Mouse (Mus musculus) left cerebral cortex, adult 9 months (tissue): ENCODE measurements around the gene Ankrd61.

Source experiments
- DNase-seq, 2 experiments: peaks; one replicate each; pipeline ENCODE4 v3.0.0; 2022; ENCODE audit warnings: low spot score in 2 of 2

Ankrd61 gene

DNA sequence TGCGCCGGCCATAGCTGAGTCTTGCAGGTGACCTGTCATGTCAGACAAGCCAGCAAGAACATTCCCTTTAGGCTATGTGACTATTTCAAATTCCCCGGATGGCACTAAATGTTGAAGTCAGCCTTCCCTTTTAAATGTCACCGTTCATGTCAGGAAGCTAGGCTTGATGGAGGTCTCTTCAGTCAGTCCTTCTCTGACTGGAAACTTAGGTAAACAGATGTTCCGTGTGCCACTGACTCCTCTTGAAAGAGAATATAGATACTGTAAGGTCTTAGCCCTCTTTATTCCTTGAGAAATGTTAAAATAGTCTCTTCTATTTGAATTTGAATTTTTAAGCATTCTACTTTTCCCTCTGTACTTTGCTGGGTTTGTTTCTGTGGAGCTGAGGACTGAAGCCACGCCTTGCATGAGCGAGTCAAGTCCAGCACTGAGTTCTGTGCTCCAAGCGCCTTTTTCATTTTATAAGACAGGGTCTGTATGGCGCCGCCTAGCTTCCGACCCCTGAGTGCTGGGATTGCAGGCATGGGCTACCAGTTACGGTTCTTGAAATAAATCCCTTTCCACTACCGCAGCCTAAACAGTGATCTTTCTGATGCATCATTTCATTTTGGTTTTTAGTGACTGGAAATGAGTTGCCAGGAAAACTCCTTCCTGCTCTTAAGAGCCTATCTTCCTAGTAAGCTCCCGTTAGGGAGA is at the start of gene Ankrd61:
Ankrd61 (minus strand) TSS at position 51 of the 696 bp plus-strand sequence.
- DNase-seq, result no peak

GRCm38 (mm10) chr5:143943231-143944125 is 46.0 kb upstream of the Ankrd61 start:
- DNase-seq, result peak; percentile 74 to 91

DNA sequence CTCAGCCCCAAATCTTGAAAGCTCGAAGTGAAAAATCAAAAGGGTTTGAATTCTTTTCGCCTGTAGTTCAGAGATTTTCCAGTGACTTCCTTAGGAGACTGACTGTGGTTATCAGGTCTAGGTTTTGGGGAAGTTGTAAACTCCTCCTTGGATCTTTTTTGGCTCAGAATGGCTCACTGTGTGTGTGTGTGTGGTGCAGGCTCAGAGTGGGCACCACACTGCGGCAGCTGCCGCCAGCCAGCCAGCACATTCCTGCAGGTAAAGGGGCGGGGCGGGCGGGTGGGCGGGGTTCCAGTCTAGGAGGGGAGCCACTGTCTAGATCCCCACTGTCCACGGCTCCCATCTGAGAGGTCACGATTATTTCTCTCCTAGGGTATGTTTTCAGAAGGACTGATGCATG is 44.1 kb upstream of the Ankrd61 start:
- no peak for DNase-seq

GRCm38 (mm10) chr5:143936156-143936555 is 38.7 kb upstream of the Ankrd61 start:
- DNase-seq, result no peak

DNA sequence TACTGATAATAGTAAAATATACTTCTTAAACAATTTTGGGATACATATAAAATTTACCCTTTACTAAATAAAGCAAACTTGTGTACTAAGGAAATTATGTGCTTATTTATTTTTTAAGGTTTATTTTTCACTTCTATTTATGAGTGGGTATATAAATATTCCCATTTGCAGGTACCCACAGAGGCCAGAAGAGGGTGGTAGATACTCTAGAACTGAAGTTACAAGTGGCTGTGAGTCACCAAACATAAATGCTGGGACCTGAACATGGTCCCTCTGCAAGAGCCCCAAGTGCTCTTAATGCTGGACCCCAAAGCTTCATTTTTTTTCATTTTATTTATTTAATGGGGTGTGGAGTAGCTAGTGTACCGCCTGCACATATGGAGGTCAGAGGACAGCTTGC is 36.4 kb upstream of the Ankrd61 start:
- DNase-seq, result no peak

- DNase-seq, result no peak
Observed at GRCm38 (mm10) chr5:143933414-143933813, 35.9 kb upstream of the Ankrd61 start.

- no peak for DNase-seq
Observed at GRCm38 (mm10) chr5:143932831-143933230, 35.3 kb upstream of the Ankrd61 start, which contains the start of gene Rsph10b. Rsph10b (plus strand) TSS chr5:143933035.

DNA sequence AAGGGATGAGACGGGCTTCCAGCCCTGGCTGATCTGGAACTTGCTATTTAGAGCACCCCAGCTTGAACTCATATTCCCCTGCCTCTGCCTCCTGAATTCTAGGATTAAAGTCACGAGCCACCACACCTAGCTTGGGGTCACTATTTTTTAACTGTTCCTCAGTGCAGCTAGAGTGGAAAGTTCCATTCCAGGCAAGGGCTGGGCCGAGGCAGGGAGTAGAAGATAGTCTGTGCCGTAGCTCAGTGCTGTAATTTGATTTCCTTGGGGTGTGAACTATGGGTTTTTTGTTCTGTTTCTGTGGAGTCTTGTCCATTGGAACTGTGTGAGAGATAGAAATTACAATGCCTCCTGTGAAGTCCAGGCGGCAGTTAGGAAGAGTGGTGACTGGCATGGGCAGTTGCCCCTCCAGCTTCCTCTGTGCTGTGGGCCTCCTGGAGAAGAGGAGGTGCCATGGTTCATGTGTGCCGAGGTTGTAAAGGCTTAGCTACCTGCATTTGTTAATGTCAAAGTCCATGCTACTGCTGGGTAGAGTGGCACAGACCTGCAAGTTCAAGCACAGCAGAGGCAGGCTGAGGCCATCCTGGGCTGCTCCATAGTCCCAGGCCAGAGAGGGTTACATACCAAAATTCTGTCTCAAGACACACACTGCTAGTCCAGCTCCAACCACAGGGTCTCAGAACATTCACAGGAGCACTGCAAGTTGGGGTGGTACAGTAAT is 34.5 kb upstream of the Ankrd61 start:
- no peak for DNase-seq

DNA sequence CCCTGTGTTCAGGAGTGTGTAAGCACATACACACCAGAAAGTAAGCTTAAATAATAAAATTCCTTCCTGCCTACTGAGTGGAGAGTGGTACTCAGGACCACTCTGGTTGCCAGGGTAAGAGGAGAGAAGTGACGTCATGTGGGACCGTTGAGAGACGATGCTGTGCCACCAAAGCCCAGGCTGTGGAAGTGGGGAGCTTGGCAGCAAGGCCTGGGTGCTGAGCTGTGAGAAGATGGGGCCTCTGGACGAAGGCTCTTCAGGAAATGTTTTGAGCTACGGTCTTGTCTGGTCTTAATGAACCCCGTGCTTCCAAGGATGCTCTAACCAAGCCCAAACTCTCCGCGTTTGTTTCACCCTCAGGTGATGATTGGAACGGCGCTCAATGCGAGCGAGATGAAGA is 33.2 kb upstream of the Ankrd61 start:
- no peak for DNase-seq

DNA sequence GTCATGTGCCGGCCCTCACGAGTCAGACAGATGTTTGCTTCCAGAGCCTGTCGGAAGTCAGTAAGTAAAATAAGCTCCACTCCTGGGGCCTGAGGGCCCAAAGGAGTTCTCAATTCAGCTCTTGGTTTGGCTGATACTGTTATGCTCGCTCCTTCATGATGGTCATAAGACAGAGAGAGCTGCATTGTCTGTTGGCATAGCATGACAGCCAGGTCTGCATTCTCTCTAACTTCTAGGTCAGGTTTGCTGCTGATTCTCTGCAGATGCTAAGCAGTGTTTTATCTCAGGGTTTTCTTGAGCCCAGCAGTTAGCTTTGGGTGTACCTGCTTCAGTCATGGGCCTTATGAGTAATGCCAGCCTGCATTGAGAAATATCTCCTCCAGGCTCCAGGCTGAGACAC is 31.8 kb upstream of the Ankrd61 start:
- no peak for DNase-seq

DNA sequence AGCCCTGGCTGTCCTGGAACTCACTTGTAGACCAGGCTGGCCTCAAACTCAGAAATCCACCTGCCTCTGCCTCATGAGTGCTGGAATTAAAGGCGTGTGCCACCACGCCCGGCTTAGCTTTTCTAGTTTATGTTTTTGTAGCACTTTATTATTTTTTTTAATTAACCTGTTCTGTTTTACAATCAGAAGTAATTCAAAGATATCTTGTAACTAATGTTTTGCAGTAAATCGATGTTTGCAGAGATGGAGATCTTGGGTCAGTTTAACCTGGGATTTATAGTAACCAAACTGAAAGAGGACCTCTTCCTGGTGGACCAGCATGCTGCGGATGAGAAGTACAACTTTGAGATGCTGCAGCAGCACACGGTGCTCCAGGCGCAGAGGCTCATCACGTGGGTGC is 30.4 kb upstream of the Ankrd61 start, which contains the start of gene Gm42421:
Gm42421 (plus strand) TSS at position 301 of the 400 bp plus-strand sequence.
- DNase-seq, result no peak

- no peak for DNase-seq
Observed at GRCm38 (mm10) chr5:143924781-143925452, 27.4 kb upstream of the Ankrd61 start.

GRCm38 (mm10) chr5:143918120-143918519 is 20.6 kb upstream of the Ankrd61 start:
- no peak for DNase-seq

GRCm38 (mm10) chr5:143917418-143917817 is 19.9 kb upstream of the Ankrd61 start:
- DNase-seq, result peak in 1 of 2 experiments; percentile 34

GRCm38 (mm10) chr5:143916221-143916620 is 18.7 kb upstream of the Ankrd61 start:
- DNase-seq, result no peak

DNA sequence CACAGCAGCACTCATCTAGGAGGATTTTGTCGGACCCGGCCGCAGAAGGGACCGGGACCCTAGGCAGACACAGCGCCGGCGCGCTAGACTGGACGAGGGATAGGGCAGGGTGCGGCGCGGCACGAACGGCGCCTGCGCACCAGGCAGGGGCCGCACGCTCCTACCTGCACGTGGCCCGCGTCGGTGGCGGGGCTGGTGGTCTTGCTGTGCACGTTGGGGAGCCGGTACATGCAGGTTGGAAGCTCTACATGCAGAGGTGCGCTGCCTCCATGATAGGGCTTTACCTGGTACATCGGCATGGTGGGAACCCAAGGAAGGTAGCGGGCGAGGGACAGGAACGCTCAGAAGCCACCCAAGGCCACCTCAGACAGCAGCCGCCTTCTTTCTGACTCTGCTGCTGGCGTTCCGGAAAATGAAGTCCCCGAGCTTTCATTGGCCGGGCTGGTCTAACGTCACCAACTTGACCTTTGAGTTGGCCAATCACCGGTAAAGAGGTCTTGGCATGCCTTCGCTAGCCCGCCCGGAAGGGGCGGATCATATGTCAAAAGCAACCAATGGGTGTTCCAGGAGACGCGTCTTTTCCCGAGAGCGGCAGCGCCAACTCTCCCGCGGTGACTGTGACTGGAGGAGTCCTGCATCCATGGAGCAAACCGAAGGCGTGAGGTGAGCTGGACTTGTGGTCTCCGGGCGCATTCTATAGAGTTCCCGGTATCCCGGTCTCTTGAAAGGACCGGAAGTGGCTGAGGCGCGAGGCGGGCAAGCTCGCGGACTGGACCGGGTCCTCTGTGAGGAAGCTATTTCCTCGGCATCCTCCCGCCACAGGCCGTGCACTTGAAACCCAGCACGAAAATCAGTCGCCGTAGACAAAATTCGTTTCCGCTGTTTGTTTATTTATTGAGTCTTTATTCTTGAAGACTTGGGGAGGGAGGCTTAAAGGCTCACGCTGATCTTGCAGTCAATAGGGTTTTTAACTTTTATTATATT is 12.2 kb upstream of the Ankrd61 start, which contains the start of the genes Aimp2 and Pms2:
Aimp2 (minus strand) TSS at position 431 of the 984 bp plus-strand sequence.
Pms2 (plus strand) TSS at position 548 of the 984 bp plus-strand sequence.
- peak; percentile 96 to 99 for DNase-seq

- no peak for DNase-seq
Observed at GRCm38 (mm10) chr5:143908926-143909325, 11.4 kb upstream of the Ankrd61 start.

- peak in 1 of 2 experiments; percentile 16 for DNase-seq
Observed at GRCm38 (mm10) chr5:143906429-143906828, 8.9 kb upstream of the Ankrd61 start.

- no peak for DNase-seq
Observed at GRCm38 (mm10) chr5:143903813-143904212, 6.3 kb upstream of the Ankrd61 start.

DNA sequence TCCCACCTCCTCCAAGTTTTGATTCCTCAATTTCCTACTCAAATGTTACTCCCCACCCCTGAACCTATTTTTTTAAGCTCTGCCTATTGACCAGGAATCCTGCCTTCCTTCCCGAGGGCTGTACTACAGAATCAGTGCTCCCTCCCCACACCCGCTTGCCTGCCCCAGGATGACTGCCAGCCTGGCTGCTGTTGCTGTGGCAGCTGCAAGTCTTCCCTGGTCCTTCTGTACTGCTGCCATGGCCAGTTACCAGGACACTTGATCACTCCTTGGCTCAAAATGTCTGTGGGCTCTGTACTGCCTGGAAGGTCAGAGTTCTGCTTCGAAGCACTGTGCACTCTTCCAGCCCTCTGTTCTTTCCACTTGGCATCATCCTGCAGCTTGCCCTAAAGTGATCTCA is 4.6 kb upstream of the Ankrd61 start:
- peak in 1 of 2 experiments; percentile 21 for DNase-seq
